Mouse (Mus musculus): Measurements from ENCODE around the gene Nup107.

Nup107 gene

GRCm38 (mm10) chr10:117801886-117802285 lies 9.4 kb upstream of the Nup107 start:
- no peak for DNase-seq (ENCODE audit: low spot score)

DNA sequence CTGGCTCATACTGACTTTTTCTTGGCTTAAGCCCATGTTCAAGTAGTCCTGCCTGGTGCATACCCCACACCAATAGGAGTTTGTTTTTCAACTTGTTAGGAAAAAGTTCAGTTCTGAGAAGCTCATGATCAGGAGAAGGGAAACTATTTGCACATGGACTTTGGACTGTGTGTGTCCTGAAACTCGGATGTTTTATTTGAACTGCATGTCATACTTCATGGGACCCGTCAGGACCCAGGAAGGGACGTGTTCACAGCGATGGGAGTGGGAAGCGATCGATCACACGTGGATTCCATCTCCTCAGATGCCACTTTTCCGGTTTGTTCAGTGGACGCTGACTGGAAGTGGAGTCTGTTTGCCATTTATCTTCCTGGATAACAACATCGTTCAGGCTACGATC lies 7.3 kb upstream of the Nup107 start:
- DNase-seq (ENCODE audit: low spot score), result no peak

- no peak for DNase-seq (ENCODE audit: low spot score)
These were observed 6.0 kb upstream of the Nup107 start for GRCm38 (mm10) chr10:117798436-117799035.

GRCm38 (mm10) chr10:117797684-117798083 lies 5.2 kb upstream of the Nup107 start:
- no peak for DNase-seq (ENCODE audit: low spot score)

- DNase-seq (ENCODE audit: low spot score), result no peak
These were observed 4.6 kb upstream of the Nup107 start for GRCm38 (mm10) chr10:117797106-117797505.

DNA sequence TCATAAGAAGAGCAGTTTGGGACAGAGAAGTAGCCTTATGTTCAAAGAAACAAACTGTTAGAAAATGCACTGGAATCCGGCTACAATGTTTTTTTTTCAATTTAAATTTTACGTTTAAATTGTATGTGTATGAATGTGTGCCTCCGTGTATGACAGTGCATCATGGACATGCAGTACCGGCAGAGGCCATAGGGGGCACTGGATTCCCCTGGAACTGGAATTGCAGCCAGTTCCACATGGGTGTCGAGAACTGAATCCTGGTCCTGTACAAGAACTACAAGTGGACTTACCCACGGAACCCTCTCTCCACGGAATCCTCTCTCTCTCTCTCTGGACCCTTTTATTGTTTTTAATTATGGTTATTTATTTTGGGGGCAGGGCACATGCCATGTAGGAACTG lies 3.7 kb upstream of the Nup107 start:
- peak; percentile 31 for DNase-seq (ENCODE audit: low spot score)

GRCm38 (mm10) chr10:117795206-117795605 lies 2.7 kb upstream of the Nup107 start:
- DNase-seq (ENCODE audit: low spot score), result no peak

- no peak for DNase-seq (ENCODE audit: low spot score)
These were observed 1.0 kb upstream of the Nup107 start for GRCm38 (mm10) chr10:117793436-117794030.

DNA sequence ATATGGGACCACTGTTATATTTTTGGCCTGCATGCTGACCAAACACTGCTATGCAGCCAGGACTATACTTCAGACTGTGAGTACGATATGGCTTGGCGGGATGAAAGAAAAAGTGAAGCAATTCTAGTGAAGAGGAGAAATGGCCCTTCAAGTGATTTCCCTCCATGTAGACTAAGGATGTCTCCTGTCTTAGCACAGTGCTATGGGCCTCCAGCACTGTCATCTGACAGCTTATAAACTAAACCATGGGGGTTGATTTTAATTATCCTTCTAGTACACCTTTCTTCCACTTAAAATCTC lies 1.4 kb downstream of the Nup107 start:
- no peak for DNase-seq (ENCODE audit: low spot score)

DNA sequence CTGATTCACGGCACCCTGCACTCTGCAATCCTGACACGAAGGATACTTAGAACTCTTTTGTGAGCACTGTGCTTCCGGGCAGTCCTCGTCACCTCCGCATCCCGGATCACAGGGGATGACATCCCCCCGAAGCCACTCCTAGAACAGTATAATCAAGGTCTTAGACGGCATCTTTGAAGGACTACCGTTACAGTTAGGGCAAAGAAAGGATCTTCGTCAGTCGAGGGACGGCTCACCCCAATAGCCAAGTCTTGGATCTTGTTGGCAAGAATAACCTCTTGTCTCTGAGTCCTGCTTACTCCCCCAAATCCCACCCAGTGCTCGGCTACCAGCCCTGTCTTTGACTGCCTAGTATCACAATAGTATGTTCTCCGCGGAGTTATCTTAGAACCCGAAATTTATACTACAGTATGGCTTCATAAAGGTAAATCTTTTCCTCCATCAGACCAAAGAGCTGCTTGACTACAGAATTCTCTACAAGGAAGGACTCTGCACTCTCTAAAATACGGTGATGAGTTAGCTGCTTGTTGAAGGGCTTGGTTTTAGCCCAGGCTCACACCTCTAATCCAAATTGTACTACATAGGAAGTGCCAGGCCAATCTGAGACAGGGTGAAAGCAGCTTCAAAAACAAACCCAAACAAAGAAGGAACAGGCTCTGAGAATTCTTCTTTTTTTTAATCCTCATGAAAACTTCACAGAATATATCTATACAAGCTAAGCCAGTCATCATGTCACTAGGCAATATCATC lies 1.9 kb downstream of the Nup107 start:
- no peak for DNase-seq (ENCODE audit: low spot score)

DNA sequence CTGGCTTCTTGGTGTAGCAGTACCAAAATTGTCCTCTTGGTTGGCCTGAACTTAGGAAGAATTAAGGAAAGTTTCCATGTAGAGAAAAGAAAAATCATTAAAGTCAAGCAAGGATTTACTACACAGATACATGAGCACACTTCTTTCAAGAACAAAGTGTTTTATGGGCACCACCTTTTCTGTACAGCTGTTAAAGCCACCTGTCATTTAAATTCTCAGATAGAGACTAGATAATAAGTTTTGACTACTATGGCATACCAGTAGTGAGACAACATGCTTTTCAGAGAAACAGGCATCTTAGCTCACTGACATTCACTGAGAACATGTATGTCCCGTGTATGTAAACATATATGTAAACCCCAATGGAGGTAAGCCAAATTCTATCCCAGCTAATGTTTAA lies 2.5 kb downstream of the Nup107 start:
- no peak for DNase-seq (ENCODE audit: low spot score)

DNA sequence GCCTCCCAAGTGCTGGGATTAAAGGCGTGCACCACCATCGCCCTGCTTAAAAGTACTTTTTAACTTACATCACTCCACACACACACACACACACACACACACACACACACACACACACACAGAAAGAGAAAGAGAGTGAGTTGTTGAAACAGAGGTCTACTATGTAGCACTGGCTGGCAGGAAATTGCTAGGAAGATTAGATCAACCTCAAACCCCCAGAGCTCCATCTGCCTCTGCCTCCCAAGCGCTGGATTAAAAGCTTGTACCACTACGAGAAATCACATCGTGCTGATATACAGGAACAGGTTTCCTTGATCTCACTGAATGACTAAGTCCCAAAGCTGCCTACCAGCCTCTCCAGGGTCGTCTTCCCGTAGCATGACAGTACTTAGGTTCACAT lies 7.9 kb downstream of the Nup107 start:
- DNase-seq (ENCODE audit: low spot score), result no peak

GRCm38 (mm10) chr10:117783786-117784420 lies 8.6 kb downstream of the Nup107 start:
- DNase-seq (ENCODE audit: low spot score), result no peak

GRCm38 (mm10) chr10:117782491-117783260 lies 9.8 kb downstream of the Nup107 start:
- DNase-seq (ENCODE audit: low spot score), result no peak

DNA sequence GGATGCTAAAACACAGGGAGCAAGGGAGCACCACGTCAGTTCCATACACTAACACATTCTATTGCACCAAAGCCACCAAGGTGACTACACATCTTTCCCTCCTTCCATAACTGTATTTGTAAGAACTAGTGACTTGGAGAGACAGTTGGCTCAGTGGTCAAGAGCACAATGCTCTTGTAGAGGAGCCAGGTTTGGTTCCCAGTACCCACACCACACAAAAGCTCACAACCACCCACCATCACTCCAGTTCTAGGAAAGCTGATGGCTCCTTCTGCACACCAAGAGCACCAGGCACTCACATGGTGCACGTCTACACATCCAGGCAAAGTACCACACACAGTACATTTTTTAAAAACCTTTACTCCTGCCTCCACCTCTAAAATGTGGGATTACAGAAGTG lies 10.4 kb downstream of the Nup107 start:
- DNase-seq (ENCODE audit: low spot score), result no peak

GRCm38 (mm10) chr10:117781021-117781725 lies 11.3 kb downstream of the Nup107 start:
- no peak for DNase-seq (ENCODE audit: low spot score)

DNA sequence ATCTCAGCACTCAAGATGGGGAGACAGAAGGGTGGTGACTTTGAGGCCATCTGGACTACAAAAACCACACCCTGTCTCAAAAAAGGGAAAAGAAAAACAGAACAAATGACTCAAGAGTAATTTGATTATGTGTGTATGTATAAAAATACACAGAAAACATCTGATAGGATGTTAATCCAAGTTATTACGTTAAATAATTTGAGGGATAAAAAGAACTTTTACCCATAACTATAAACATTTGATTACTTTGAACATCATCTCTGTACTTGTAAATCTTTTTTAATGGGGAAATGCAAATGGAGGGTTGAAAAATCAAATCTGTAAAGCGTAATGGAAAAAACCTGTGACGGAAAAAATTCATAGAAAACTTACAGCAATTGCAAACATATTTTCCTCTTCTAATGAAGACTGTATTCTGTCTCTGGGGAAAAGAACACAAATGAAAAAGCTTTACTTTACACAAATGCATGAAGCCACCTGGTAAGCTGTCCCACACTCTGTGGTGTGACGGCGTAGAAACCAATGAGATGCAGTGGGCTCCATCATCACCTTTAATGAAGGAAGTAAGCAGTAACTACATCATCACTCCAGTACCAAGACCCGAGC lies 12.1 kb downstream of the Nup107 start:
- no peak for DNase-seq (ENCODE audit: low spot score)

DNA sequence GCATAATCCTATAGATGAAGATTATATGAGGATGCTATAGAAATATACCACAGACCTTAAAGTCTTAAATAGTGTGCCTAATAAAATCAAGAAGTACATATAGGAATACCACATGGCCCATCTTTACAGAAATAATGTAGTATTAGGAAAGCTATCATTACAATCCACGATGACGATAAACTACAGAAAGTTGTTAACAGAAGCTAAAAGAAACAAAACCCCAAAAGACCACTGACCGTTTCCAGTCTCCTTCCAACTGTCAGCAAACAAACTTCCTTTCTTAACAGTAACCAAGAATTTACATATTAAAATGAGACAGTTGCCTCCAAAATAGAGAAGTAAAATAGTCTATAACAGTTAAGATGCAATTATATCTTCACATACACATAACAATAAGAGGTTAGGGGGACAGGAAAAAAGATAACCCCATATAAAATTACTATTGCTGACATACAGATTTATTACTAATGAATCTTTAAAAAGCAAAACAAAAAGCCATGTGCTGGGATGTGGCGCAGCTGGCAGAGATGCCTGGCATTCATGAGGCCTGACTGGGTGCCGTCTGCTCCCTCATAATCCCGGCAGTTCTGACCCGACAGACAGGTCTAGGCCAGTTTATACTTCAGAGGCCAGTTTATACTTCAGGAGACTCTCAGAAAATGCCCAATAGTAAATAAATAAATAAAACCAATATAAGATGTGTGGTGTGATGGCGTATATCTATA lies 12.8 kb downstream of the Nup107 start:
- no peak for DNase-seq (ENCODE audit: low spot score)

DNA sequence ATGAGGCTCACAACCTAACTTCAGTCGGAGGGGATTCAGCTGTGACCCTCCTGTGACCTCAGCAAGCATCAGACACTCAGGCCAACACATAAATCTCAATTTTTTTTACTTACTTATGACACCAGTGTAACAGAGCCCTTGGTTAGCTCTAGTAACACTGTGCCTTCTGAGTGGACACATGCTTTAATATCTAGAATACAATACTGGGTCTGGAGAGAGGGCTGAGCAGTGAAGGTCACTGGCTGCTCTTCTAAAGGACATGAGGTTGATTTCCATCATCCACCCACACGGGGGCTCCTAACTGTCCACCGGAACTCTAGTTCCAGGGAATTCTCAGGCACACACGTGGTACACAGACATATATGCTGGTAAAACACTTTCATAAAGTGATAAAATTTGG lies 13.6 kb downstream of the Nup107 start:
- DNase-seq (ENCODE audit: low spot score), result no peak

DNA sequence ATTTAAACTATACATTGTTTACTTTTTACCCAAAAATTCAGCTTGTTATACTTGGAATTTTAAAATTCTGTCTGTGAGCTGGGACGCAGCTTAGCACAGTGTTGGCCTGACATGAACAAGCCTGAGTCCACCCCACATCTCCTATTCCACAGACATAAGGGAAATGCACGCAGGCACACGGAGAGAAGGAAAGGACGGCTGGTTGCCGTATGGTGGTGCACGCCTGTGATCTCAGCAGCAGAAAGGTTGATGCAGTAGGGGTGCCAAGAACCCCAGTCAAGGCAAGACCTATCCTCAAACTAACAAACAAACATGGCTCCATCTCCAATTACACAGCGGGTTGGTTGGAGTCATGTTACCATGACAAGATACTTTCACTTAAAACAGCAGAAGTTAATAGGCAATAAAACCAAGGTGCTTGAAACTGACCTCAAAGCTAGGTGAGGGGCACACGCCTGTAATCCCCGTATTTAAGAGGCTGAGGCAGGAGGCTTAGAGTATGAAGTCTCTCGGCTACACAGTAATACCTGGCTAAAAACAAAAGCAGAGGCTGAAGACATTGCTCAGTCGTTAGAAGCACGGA lies 14.1 kb downstream of the Nup107 start:
- no peak for DNase-seq (ENCODE audit: low spot score)
